Mouse (Mus musculus) gastrocnemius, adult 8-10 months (tissue): ENCODE data around the gene Mllt10. TPM values are rescaled to one million over a fixed set of nuclear protein-coding genes. Genes with fewer than 3 reads are reported as not detected.

Source experiments
- DNase-seq, 2 experiments: peaks; one replicate each; pipeline ENCODE4 v3.0.0; 2022; ENCODE audit warnings: low spot score in 2 of 2
- total RNA-seq, 4 experiments: library from RNA; stranded (reverse); gene quantifications; 2 replicates each; pipeline ENCODE4 v1.2.4; 2022

The Mllt10 gene
- total RNA-seq, 4 experiments from 2014 or later, result 17.3 to 22.4 (median 20.5) TPM

DNA sequence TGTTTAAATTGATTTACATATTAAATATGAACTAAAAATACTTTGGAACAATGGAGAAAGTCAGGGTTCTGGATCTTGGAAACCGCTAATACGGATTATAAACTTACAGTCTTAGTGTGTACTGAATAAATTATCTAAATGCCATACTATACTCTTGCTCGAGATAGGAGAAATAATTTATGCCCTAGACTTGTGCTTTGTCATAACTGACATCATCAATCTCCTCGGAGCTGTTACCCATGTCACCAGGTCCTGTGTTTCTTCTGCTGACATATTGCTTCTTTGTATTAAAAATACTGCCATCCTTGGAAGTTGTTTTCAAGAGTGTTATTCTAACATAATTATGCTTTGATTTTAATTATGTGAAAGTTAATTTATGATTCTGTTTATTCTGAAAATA is 140.2 kb downstream of the Mllt10 start:
- DNase-seq, result no peak

DNA sequence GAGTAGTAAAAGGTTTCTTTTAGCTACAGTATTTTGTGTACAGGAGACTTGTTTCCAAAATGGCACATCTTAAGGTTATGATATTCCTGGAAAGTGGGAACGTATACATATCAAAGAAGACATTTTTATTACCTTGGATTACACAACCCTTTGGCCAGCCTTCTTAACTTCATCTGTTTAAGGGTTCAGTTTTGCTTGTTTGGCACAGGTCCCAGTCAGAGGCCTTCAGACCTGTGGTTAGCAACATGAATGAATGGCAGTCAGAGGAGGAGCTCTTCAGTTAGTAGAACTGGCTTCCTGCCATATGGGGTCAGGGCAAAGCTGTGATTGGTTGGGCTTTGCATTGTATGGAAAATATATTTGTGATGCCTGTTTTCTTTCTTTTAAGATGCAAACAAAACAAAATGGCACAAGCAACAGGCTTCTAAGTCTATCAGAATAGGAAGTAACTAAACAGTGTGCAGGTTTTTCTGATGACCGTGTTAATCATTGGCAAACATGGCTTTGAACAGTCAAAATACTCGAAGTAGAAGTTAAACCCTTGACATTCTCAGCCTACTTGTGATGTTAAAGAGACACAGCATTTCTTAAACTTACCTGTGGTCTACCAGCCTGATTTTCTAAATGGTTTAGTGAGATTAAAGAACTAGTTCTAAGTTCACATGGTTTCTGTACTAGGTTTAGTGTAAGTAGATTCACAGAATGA is 140.8 kb downstream of the Mllt10 start:
- DNase-seq, result peak in 1 of 2 experiments; percentile 33

DNA sequence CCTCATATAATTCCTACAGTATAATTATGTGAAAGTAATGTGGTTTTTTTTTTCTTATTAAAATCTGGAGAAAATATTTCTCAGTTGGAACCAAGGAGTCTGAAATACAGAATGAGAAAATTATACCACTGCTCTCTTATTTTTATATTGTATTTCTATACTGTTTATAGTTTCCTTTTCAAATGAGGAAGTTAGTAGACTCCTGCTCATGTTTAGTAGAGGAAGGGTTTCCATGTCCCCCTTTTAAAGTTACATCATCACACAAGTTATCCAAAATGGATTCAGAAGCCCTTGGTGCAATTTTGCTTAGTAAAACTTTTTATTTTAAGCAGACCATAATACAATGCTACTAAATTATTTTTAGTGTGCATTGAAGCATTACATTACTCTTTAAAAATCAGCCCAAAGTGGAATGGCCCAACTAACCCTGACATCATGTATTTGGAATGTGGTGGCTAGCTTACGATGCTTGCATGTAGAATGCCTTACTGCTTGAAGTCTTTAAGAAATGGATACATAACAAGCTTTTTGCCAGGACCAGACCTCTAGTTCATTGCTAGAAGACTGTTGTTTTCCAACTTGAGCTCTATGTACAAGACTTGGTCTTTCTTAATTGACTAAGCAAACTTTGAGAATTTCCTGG is 146.9 kb downstream of the Mllt10 start:
- DNase-seq, result no peak

DNA sequence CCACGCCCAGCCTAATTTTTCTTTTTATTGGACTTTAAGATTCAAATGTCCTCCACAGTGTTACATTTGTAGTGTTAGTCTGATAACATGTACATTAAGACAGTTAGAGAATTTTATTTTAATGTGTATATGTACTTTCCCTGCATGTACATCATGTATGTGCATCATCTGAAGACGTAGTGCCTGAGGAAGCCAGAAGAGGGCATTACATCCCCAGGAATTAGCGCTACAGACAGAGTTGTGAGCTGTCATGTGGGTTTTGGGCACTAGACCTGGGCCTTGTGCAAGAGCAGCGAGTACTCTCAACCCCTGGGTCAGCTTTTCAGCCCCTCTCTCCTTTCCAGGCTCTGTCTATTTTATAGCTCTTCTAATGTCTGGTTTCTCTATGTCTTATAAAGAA is 147.9 kb downstream of the Mllt10 start:
- no peak for DNase-seq

DNA sequence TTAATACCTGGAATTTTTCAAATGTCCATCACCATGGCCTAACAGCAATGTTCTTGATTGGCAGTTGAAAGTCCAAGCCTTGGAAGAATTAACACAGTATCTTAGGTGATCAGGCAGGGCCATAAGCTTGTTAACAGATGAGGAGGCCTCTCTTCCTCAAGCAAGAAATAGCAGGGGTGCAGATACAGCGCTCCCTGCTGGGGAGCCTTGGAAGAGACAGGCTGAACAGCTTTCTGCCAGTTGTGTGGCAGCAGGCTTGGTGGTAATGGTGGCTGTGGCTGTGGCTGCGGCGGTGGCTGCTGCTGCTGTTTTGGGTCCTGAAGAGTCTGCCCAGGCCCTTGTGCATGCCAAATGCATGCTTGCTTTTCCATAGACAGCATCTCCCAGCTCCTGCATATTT is 150.1 kb downstream of the Mllt10 start:
- DNase-seq, result peak; percentile 35 to 41

DNA sequence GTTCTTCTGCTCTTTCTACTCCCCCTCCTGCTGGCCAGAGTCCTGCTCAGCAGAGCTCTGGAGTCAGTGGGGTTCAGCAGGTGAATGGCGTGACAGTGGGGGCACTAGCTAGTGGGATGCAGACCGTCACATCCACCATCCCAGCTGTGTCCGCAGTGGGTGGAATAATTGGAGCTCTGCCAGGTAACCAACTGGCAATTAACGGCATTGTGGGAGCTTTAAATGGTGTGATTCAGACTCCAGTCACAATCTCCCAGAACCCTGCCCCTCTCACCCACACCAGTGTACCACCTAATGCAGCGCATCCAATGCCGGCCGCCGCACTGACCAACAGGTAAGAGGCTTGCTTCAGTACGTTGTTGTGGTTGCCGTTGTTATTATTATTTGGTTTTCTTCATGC is 151.8 kb downstream of the Mllt10 start:
- no peak for DNase-seq

DNA sequence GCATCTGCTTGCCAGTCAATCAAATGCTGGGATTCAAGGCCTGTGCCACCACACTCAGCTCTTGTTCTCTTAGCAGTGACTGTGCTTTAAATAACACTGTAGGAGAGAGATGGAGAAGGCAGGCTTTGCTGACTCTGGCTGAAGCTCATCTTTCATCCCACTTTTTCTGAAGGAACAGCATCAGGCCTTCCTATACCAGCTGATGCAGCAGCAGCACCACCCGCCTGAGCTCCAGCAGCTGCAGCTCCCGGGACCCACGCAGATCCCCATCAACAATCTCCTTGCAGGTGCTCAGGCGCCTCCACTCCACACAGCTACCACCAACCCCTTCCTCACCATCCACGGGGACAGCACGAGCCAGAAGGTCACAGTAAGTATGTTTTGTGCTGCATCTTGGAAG is 153.5 kb downstream of the Mllt10 start:
- DNase-seq, result peak in 1 of 2 experiments; percentile 13

DNA sequence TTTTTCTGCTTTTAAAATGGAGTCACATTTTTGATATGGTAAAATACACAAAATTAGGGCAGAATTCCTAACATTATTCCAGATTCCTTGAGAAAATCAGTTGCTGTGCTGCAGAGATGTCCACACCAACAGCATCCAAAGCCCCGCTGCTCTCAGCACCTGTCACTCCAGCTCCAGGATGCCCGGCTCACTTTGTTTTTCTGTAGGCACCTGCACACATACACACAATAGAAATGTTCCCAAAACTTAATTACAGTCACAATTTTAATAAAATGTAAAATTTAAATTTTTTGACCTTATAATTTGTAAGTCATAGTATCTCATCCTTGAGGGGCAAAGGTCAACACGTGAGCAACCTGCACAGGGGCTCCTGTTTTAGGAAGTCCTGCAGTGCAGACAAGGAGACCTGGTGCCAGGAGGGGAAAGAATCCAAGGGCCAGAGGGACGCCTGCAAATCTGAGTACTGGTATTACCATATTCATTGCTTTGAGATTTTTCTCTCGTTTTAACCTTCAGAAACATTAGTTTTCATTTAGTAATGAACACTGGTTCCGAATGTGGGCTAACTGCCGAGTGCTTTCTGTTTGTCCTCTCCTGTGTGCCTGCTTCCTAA is 154.3 kb downstream of the Mllt10 start:
- DNase-seq, result no peak

DNA sequence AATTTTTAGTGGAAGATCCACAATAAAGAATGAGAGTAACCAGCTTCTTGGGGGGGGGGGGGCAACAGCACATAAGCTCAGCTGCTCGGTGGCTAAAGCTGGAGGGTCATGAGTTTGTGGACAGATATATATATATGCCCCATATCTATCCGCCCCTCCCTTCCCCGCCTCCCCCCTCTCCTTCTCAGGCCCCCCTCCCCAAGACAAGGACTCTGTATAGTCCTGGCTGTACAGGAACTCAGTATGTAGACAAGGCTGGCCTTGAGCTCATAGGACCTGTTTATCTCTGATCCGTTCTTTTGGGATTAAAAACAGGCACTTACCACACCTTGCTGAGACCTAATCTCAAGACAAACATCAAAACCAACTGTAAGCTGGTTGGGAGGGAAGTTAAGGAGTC is 154.9 kb downstream of the Mllt10 start:
- no peak for DNase-seq

DNA sequence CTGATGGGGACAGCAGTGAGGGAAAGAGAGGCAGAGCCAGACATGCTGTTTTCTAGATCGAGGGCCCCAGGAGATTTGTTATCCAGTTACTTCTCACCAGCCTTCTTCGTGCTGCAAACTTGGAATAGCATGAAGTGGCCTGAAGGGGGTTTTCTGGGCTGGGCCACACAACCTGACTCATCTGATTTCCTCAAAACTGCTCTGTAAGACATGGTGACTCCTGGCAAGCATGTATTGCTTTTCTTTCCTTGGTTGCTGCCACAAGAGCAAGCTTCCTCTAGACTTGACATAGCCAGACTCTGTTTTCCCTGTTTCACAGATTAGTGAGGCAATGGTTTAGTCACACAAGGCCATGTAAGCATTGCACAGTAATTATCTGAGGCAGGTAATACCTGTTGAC is 159.0 kb downstream of the Mllt10 start:
- DNase-seq, result no peak

DNA sequence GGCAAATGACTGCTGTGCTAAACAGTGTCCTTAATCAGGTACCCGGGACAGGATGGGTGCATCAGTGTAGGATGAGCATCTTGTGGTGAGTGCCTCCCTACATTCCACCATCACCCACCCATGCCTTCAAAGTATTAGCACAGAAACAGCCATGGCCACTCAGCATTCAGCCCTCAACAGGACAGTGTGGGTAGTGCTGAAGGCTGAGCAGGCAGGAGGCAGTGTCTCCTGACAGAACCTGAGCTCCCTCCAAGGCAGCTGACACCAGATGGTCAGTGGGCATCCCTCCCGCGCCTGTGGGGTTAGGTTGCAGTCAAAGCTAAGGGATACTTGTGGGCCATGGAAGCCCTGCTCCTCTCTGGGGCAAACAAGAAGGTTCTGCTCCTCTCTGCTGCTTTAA is 162.8 kb downstream of the Mllt10 start:
- peak; percentile 65 to 81 for DNase-seq

DNA sequence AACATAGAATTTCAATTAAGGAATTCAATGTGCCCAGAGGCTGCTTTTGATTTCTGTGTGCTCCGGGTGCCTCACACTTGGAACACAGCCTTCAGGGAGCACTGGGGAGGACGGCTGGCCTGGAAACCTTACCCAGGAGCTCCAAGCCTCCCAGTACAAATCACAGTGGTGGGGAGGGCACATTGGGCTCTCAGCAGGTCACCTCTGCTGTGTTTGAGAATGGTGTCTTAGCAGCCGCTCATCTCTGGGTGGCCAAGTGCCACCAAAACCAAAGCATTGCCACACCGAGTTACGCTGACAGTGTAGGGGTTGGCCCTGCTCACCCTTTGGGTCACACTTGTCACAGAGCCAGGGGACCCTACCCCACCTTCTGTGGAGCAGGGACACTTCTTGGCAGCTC is 163.5 kb downstream of the Mllt10 start:
- peak; percentile 19 to 28 for DNase-seq

DNA sequence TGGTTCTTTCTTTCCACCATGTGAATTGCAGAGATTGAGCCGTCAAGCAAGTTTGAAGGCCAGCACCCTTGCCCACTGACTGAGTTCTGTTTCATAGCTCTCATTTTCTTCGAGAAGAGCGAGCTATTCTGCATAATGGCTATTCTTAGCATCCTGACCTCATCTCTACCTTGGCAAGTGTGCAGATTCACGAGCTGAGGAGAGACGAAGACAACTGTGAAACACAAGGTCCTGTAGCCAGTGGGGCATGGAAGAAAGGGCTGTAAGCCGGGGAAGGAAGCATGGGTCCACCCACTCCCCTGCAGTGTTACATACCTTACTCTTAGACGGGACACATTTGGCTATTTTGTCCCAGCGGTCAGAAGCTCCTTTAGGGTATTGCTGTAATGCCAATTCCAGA is 164.1 kb downstream of the Mllt10 start:
- DNase-seq, result peak; percentile 21 to 22

DNA sequence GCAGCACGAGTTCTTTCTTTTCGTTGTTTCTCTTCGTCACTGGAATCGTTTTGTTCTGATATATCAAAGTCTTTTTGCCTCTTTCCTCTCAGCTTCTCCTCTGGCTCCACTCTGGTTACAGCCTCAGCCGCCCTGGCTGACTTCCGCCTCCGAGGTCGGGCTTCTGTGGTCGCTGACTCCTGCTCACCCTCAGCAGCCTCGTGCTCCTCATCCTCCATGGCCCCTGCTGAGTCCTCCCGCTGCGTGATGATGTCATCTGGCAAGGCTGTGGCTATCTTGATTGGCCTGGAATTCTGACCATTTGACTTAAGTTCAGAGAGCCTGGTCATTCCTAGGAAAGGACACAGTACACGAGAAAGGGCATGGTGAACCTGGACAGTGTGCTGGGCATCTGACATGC is 164.5 kb downstream of the Mllt10 start:
- DNase-seq, result no peak

DNA sequence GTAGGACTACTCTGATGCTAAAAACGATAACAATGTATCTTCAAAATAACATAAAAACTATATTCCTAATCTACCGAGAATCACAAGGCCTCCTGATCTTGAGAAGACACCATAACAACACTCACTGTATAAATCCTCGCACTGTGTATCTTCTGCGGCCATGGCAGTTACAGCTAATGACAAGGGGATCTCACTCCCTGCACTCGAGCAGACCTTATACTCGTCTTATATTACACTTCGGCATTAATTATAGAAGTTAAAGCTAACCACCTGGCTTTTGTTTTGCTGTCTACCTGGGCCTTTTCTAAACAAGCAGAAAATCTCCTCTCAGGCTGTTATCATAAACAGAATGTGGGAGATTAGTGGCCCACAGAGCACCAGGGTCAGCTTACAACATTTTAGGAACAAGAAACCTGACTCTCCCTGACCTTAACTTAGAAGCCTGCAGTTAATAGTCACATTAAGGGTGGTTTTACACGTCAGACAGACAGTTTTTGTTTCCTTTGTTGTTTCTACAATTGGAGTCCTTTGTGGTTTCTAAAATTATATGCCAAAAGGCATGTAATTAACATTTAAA is 173.5 kb downstream of the Mllt10 start:
- DNase-seq, result no peak

DNA sequence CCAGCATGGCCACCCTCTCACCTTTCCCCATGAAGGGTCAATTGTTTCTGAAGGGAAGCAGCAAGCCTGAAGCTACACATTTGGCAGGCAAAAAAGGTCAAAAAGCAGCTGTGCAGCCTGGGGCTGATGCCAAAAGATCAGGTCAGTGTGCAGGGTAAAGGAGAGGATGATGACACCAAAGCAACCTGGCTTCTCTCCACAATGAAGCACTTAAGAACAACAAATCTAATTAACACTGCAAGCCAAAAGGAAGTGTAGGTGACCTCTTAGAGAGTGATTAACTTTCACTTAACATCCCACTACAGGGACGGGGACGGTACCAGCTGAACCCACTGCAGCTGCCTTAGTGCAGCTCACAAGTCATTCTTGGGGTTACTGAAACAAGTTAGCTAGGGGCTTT is 174.2 kb downstream of the Mllt10 start:
- peak in 1 of 2 experiments; percentile 31 for DNase-seq

DNA sequence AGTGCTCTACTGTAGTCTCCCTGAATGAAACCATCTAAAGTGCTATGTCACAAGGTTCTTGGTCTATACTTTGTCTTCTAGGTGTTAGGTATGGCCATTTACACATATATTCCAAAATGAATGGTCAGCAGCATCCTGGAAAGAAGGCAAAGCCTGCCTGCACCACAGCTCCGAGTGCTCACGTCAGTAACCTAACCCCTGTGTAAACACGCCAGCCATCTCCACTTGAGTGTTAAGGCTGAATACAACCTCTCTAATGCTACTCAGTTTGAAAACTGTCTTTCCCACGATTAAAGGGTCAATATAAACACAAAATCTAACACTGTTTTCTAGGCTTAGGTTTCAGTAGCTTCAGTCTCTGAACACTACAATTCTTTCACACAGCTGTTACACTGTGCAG is 176.1 kb downstream of the Mllt10 start:
- DNase-seq, result no peak

DNA sequence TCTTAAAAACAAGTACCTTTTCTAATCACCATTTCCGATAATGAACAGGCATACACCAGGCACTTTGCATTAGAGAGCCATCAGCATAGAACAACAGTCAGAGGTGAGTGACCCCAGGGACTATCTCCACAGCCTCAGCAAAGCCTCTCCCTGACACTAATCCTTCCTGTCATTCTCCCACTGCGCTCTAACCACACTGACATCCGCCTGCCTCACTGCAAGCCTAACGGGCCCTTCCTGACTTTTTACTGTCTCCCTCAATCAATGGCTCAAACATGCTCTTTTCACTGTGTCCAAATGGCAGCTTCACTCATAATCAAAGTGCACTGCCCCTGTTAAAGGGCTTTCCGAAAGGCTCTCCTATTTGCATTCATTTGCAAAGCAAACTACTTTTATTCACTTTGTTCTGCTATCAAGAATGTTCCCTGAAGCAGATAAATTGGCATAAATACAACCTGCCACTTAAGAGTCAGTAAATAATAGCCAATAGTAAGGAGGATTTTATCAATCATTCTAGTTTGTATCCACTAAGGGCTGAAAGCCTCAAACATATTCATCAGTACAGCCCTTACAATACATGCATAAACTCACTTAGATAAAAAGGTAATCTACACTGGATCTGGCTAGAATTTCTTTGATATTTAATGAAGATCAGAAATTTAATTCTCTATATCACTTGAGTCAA is 178.0 kb downstream of the Mllt10 start:
- no peak for DNase-seq

DNA sequence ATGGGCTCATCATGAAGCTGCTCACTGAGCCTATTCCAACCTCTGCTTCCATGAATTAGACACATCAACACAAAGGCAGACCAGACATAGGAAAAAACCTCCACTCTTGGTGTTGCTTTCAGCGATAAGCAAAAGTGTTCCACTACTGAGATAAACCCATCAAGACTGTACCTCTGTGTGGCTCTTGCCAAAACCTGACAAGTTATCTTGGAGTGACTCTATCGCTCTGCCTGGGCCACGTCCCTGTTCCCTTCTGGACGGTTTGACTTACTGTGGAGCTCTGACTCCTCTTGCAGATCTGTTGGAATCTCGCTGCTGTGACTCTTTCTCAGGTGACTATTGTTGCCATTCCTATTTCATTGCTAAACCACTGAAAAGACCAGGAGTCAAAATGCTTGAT is 180.5 kb downstream of the Mllt10 start:
- no peak for DNase-seq

DNA sequence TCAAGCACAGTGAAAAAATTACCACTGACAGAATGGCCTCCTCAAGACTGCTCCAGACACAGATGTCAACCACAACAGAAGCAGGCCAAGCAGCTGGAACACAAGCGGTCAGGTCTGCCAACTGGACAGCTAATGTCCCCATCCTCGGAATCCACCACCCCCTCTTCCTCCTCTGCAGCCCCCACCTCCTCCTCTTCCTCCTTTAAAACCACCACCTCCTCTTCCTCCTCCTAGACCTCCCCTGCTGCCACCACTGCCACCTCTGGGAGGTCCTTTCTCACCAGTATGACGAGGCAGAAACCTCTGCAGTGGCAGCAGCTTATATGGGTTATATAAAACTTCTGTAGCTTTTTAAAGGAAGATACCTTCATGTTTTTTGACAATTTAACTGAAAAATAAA is 194.2 kb downstream of the Mllt10 start:
- DNase-seq, result no peak
